Mouse (Mus musculus): ENCODE data around the gene Sohlh1.

- TF ChIP-seq GATA1 (IDR thresholded peaks at IDR 0.05; ENCODE audit: borderline replicate concordance, low read length) (no peak), FLI1 (IDR thresholded peaks at IDR 0.05; ENCODE audit: low read length) (no peak)
Observed at GRCm38 (mm10) chr2:25878516-25878915, 31.5 kb upstream of the Sohlh1 start.

Data from megakaryocyte, embryonic 14.5 days (primary cell).